ENCODE assay signal across 7 mouse cellular contexts in the genomic region with DNA sequence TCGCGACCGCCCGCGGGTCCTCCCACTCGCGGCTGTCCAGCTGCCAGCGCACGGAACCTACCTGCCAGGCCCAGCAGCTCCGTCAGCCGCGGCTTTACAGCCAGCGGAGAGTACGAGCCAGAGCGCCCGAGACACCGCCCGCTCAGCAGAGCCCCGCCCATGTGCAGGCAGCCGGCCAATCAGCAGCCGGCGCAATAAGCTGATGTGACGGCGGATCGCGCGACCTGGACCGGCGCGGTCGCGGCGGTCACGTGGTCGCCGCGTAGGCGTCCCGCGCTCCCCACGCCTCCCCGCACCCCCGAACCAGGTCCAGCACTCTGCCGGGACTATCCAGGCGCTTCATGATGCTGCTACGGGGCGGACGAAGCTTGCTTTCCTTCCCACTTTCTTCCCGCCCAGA. TPM values are rescaled to one million over a fixed set of nuclear protein-coding genes. Genes with fewer than 3 reads are reported as not detected.
DNase-seq lines count a peak whose midpoint lies in the region; ATAC-seq and TF ChIP-seq lines count a peak whose summit lies in the region.

Sc5d (minus strand) TSS at position 112 of the 400 bp plus-strand sequence.

- whole genome bisulfite sequencing in embryonic facial prominence, embryonic 12.5 days, result under 1% methylated on average over 49 of the region's 49 CpGs
- under 1% methylated on average over 49 of the region's 49 CpGs for WGBS in kidney, adult 2 months
- WGBS in limb, embryonic 12.5 days, result under 1% methylated on average over 49 of the region's 49 CpGs
- WGBS in midbrain, embryonic 15.5 days, result 0% methylated on average over 46 of the region's 49 CpGs
- under 1% methylated on average over 49 of the region's 49 CpGs for WGBS in spleen, adult 2 months

- peak; percentile 96 for ATAC-seq in embryonic facial prominence, embryonic 12.5 days (ENCODE audit: insufficient number of reproducible peaks, insufficient read depth, low FRiP score, low TSS enrichment)
- ATAC-seq in limb, embryonic 12.5 days (ENCODE audit: insufficient number of reproducible peaks, insufficient read depth, low FRiP score, low TSS enrichment, low read depth), result peak; percentile 97
- ATAC-seq in midbrain, embryonic 15.5 days (replicated peaks), result peak; percentile 98

- DNase-seq in adrenal gland, postnatal 25 days, result peak; percentile 96
- peak; percentile 95 to 96 for DNase-seq in heart, adult 18-20 months
- peak; percentile 97 for DNase-seq in kidney, adult 2 months
- peak; percentile 79 to 91 for DNase-seq in spleen, adult 2 months (ENCODE audit: low read depth in 1 of 2, low spot score in 2 of 2)

- H3K36me3 ChIP-seq in embryonic facial prominence, embryonic 12.5 days, result peaks cover 5% of the 10 kb centered on the region
- H3K36me3 ChIP-seq in kidney, adult 2 months (ENCODE audit: control insufficient read depth, insufficient read depth, low read length), result no peaks in the 10 kb centered on the region
- H3K36me3 ChIP-seq in limb, embryonic 12.5 days, result peaks cover 15% of the 10 kb centered on the region
- H3K36me3 ChIP-seq in midbrain, embryonic 15.5 days (replicated peaks), result peaks cover 1% of the 10 kb centered on the region; the same call in 1 of the 2 replicates
- peaks cover 3% of the 10 kb centered on the region for H3K36me3 ChIP-seq in spleen, adult 2 months (ENCODE audit: control insufficient read depth, insufficient read depth, low read length)

- peak within 1 kb of the TSS; percentile 92 for H3K4me3 ChIP-seq in embryonic facial prominence, embryonic 12.5 days
- peak within 1 kb of the TSS; percentile 60 for H3K4me3 ChIP-seq in kidney, adult 2 months (ENCODE audit: insufficient read depth, low read depth, low read length)
- peak within 1 kb of the TSS; percentile 81 for H3K4me3 ChIP-seq in limb, embryonic 12.5 days (replicated peaks)
- H3K4me3 ChIP-seq in midbrain, embryonic 15.5 days, result peak within 1 kb of the TSS; percentile 77
- H3K4me3 ChIP-seq in spleen, adult 2 months (ENCODE audit: extremely low read depth, insufficient read depth, insufficient read length), result peak within 1 kb of the TSS; percentile 79

- peak within 1 kb of the TSS; percentile 76 for H3K4me2 ChIP-seq in embryonic facial prominence, embryonic 12.5 days (replicated peaks)
- H3K4me2 ChIP-seq in limb, embryonic 12.5 days, result peak within 1 kb of the TSS; percentile 80
- H3K4me2 ChIP-seq in midbrain, embryonic 15.5 days, result peak within 1 kb of the TSS; percentile 65

- no peaks in the 10 kb centered on the region for H3K9me3 ChIP-seq in embryonic facial prominence, embryonic 12.5 days
- no peaks in the 10 kb centered on the region for H3K9me3 ChIP-seq in limb, embryonic 12.5 days
- no peaks in the 10 kb centered on the region for H3K9me3 ChIP-seq in midbrain, embryonic 15.5 days

- peak; percentile 12 for TF ChIP-seq POLR2A in kidney, adult 2 months (IDR thresholded peaks at IDR 0.05; ENCODE audit: low read depth, low read length)
- TF ChIP-seq POLR2A in spleen, adult 2 months (IDR thresholded peaks at IDR 0.05; ENCODE audit: low read depth, low read length), result peak; percentile 63

- no peak for TF ChIP-seq CTCF in kidney, adult 2 months (conservative IDR thresholded peaks at IDR 0.05; ENCODE audit: insufficient read depth, insufficient read length, low read depth, low read length)
- no peak for TF ChIP-seq CTCF in spleen, adult 2 months (IDR thresholded peaks at IDR 0.05; ENCODE audit: extremely low read depth, insufficient read depth, insufficient read length, insufficient replicate concordance)

- H3K27ac ChIP-seq in embryonic facial prominence, embryonic 12.5 days, result peak within 1 kb of the TSS; percentile 67
- peak within 1 kb of the TSS; percentile 69; the same call in 1 of the 2 replicates for H3K27ac ChIP-seq in kidney, adult 2 months (ENCODE audit: insufficient read depth, low read depth, low read length)
- H3K27ac ChIP-seq in limb, embryonic 12.5 days, result peak within 1 kb of the TSS; percentile 75
- peak within 1 kb of the TSS; percentile 90 for H3K27ac ChIP-seq in midbrain, embryonic 15.5 days
- H3K27ac ChIP-seq in spleen, adult 2 months (ENCODE audit: insufficient read depth, low read length), result peak within 1 kb of the TSS; percentile 59; the same call in 1 of the 2 replicates

- H3K27me3 ChIP-seq in embryonic facial prominence, embryonic 12.5 days, result no peaks in the 10 kb centered on the region
- no peaks in the 10 kb centered on the region for H3K27me3 ChIP-seq in kidney, adult 2 months (replicated peaks; ENCODE audit: control insufficient read depth, insufficient read depth, low read length)
- H3K27me3 ChIP-seq in limb, embryonic 12.5 days, result no peaks in the 10 kb centered on the region
- no peaks in the 10 kb centered on the region for H3K27me3 ChIP-seq in midbrain, embryonic 15.5 days (replicated peaks)
- H3K27me3 ChIP-seq in spleen, adult 2 months (ENCODE audit: control insufficient read depth, insufficient read depth, low read length), result no peaks in the 10 kb centered on the region

- peak within 1 kb of the TSS; percentile 80 for H3K9ac ChIP-seq in embryonic facial prominence, embryonic 12.5 days
- H3K9ac ChIP-seq in limb, embryonic 12.5 days (replicated peaks), result peak within 1 kb of the TSS; percentile 86
- peak within 1 kb of the TSS; percentile 77 for H3K9ac ChIP-seq in midbrain, embryonic 15.5 days

- H3K4me1 ChIP-seq in embryonic facial prominence, embryonic 12.5 days, result peaks cover 10% of the 10 kb centered on the region; the same call in 1 of the 2 replicates
- H3K4me1 ChIP-seq in kidney, adult 2 months (ENCODE audit: control insufficient read depth, insufficient read depth, low read length), result no peaks in the 10 kb centered on the region
- H3K4me1 ChIP-seq in limb, embryonic 12.5 days (replicated peaks), result peaks cover 17% of the 10 kb centered on the region
- peaks cover 36% of the 10 kb centered on the region for H3K4me1 ChIP-seq in midbrain, embryonic 15.5 days
- peaks cover 4% of the 10 kb centered on the region; the same call in 1 of the 2 replicates for H3K4me1 ChIP-seq in spleen, adult 2 months (ENCODE audit: control insufficient read depth, insufficient read depth, insufficient read length)

RNA-seq across cellular contexts. Expression of gene Sc5d, which starts in this region (rescaled TPM):
- total RNA-seq in adrenal gland, postnatal 25 days (2021), result 119 and 172 TPM in 2 replicates
- polyA plus RNA-seq in embryonic facial prominence, embryonic 12.5 days (2016; fragmentation: Nextera tagmentation; extraction: Ambion mirVana), result 49.8 and 55.6 TPM in 2 replicates
- total RNA-seq in heart, adult 18-20 months (2021), result 10 to 100 TPM; 14.8 to 19.5 TPM
- polyA plus RNA-seq in kidney, adult 2 months (2012; rRNA removed), result 55.2 and 61.9 TPM in 2 replicates
- 45.3 and 46.0 TPM in 2 replicates for polyA plus RNA-seq in limb, embryonic 12.5 days (2016; fragmentation: Nextera tagmentation; extraction: Ambion mirVana)
- 73.1 and 74.4 TPM in 2 replicates for polyA plus RNA-seq in midbrain, embryonic 15.5 days (2015; fragmentation: Nextera tagmentation; extraction: Ambion mirVana)
- polyA plus RNA-seq in spleen, adult 2 months (2012; rRNA removed), result 15.1 and 16.9 TPM in 2 replicates

Comparison
In these comparisons a context has a peak if more than half of its experiments do, and no peak if none do; other contexts are left out.
1. Peak in every context shown above with its lines: DNase-seq, ATAC-seq, H3K4me3 ChIP-seq and H3K27ac ChIP-seq.